Mouse (Mus musculus) frontal cortex, postnatal 14 days (tissue): Measurements from ENCODE around the gene Gm21976.
A peak's percentile ranks its signal among the peaks of the same experiment; 100 is the strongest.

Experiments used
- DNase-seq, 2 experiments: peaks; one replicate each; pipeline ENCODE4 v3.0.0; 2022; ENCODE audit warnings: low spot score in 2 of 2

Gm21976 gene

DNA sequence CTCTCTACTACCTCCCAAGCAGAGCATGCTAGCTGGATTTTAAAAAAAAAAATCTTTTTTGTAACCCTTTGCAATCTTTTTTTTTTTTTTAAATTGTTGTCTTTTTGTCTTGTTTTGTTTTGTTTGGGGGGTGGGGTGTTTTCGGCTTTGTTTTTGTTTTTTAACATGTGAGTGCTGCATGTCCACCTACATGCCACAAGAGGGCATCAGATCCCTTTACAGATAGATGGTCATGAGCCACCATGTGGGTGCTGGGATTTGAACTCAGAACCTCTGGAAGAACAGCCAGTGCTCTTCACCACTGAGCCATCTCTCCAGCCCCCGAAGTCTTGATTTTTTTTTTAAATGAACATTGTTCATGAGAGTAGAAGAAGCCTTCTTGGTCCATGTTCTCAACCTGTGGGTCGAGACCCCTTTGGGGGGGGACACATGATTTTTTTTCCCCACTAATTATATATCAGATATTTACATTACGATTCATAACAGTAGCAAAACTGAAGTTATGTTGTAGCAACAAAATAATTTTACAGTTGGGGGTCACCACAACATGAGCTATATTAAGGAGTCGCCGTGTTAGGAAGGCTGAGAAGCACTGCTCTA lies 18.3 kb downstream of the Gm21976 start:
- no peak for DNase-seq

DNA sequence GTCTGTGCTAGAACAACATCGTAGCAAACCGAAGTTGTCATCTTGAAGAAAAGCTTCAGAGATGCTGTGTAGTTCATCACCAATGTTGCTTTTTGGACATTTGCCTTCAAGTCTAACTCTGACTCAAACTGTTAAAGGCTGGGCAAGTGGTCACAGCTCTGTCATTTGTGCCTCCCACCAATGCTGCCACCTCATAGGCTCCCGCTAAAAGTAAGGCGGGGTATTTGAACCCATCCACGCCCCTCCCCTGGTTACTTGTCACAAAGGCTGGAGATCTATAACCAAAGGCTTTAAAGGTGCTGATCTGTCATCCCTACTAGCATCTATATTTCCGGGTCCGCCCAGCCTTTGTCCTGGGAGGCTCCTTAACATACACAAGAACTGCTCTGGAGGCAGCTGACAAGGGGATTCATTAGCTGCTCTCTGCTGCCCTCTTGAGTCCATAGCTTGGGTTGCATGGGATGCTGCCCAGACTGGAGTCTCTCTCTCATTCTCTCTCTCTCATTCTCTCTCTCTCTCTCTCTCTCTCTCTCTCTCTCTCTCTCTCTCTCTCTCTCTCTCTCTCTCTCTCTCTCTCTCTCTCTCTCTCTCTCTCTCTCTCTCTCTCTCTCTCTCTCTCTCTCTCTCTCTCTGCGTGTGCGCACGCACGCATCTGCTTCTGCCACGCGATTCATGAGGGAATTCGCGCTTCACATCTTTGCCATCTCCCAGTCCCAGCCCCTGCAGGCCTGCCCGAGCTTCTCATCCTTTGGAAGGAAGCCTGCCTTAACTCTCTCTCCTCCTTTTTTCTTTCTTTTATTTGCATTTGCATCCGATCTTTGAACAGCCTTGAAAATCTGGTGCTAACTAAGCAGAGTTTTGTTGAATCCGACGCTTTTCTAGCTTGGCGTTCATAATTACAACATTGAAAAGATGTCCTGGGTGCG lies 19.4 kb downstream of the Gm21976 start:
- DNase-seq = peak; percentile 46 to 72

DNA sequence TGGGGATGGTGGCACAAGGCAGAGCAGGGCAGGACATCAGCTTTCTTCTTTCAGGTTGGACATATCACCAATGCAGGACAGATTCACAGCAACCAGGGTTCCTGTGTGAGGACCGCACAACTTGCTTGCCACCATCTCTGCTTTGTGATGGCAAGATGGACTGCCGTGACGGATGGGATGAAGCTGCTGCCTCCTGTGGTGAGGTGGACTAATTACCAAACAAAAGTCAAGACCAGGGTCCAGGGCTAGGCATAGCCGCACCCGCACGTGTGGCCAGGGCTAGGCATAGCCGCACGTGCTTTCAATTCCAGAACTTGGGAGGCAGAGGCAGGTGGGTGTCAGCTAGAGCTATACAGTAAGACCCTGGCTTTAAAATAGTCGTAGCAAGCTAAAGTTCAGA lies 25.6 kb downstream of the Gm21976 start:
- DNase-seq = no peak

DNA sequence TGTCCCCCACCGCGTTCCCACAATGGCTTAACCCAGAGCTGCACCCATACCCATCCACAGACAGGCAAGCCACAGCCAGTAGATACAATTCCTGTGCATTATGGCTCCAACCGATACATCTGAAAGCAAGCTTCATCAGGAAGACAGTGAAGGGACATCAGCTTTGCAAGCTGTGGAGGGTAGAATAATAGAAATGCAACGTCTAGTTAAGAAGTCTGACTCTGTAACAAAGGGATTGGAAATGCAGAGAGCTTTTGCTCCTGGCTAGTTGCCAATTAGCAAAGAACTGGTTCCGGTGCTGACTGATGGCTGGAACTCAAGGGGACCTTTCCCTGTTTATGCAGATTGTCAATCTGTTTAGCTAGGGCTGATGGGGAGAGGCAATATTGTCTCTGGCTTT lies 26.7 kb downstream of the Gm21976 start:
- DNase-seq = no peak

DNA sequence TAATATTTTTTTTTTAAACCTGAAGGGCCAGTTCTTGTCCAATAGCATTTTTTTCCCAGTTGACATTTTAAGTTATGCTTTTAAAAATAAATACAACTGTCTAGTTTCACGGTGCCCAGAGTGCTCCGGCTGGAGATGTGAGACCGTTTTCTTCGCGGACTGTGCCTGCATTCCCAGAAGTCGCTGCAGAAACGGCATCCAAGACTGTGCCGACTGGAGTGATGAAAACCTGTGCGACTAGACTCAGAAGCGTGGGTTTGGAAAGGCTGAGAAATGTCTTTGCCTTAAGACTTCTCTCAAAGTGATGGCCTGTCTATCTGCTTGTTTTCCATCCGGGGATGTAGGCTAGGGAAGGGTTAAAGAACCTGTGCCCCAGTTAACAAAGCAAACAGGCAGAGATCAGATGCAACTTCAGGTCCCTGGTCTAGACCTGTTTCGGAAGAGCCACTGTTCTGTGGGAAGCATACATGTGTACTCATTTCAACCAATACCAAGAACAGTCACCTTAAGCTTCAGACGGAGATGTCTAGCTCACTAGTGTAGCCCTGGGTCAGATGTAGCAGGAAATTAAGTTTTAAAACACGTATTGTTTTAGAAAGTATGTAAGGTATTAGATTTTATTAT lies 27.3 kb downstream of the Gm21976 start:
- DNase-seq = peak in 1 of 2 experiments; percentile 18

DNA sequence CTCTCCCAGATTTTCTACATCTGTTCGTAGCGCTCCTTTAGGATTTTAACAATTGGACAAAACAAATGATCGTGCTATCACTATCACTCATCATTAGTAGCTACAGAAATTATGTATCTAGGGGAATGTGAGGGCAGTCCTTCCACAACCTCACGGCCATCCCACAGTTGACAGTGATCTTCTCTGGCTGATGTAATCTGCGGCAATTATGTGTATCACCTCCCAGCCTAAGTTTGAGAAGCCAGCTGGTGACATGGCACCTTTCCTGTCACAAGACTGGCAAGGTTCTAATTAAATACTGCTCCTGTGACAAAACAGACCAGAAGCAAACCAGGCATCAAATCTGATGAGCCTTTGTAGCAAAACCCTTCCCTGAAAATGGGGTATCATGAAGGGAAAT lies 28.3 kb downstream of the Gm21976 start:
- no peak for DNase-seq

DNA sequence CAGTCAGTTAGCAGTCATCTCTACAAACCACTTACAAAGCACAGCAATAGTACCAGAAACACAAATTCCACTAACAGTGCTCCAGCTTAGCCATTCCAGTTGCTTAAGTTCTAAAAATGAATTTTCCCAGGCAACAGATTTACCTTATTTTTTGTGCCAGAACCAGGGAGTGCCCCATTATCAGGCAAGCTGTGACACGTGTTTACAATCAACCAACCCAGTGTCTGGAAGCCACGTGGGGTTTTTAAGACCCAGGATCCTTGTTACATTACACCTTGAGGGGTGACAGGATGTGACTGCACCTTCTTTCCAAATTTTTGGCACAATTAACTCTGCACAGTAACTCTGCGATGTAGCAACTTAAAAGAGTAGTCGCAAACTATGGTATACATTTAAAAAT lies 29.0 kb downstream of the Gm21976 start:
- DNase-seq = no peak

DNA sequence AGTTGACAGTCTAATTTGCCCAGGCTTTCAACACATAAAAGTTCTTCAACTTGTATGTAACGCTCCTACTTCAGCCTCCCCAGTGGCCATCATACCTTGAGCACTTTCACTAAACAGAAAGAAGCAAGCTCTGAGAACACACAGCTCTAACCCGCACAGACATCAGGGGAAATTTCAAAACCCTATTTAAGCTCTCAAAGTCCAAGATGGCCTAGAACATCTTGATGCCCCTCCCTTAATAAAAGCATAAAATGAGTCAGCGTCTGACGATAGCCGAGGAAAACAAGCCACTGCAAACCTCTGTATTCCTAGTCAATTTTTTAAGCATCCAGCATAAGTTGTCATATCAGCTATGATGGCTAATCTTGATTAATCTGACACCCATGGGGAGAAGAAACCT lies 31.9 kb downstream of the Gm21976 start:
- DNase-seq = no peak

DNA sequence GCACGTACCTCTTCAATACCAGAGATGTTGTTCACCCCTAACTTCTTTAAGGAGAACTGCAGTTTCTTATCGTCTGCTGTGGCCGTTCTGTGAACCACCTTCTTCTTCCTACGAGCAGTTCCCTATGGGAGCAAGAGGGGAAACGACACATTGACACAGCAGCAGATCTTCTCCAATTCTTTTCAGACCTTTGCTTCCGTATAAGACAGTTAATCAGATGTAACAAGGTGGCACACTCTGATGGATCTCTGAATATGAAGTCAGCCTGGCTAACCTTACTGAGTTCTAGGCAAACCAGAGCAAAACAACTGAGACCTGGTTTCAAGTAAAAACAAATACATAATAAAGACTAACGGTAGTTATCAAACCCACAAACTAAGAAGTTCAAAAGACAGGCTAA lies 33.9 kb downstream of the Gm21976 start:
- DNase-seq = no peak

DNA sequence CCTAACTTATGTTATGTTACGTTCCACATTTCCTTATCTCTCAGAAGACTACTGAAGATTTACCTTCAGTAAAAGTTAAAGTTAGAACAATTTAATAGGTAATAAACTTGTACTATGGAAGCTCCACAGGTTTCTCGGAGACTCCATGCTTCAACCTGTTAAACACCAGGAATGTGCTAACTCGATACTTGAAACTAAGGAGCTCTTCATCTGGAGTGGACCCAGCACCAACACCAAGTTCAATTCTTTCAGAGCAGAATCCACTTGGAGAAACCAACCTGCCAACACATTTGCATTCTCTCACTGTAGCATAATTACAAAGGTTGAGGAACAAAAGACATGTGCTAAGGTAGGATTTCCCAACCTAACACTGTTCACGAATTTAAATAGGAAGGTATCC lies 35.4 kb downstream of the Gm21976 start:
- DNase-seq = no peak

DNA sequence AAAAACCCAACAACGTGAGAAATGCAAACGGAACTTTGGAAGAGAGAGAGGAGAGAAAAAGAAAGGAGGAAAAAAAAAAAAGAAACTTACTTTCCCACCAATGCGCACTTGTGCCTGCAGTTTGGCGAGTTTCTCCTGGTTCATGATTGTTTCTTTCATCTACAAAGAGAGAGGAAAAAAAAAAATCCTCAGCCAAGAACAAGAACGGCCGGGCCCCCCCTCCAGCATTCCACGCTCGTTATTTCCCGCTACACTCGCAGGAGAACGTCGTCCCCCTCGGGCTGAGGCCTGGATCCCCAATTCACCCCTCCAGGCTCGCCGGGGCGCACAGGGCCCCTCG lies 36.4 kb downstream of the Gm21976 start:
- DNase-seq = no peak

DNA sequence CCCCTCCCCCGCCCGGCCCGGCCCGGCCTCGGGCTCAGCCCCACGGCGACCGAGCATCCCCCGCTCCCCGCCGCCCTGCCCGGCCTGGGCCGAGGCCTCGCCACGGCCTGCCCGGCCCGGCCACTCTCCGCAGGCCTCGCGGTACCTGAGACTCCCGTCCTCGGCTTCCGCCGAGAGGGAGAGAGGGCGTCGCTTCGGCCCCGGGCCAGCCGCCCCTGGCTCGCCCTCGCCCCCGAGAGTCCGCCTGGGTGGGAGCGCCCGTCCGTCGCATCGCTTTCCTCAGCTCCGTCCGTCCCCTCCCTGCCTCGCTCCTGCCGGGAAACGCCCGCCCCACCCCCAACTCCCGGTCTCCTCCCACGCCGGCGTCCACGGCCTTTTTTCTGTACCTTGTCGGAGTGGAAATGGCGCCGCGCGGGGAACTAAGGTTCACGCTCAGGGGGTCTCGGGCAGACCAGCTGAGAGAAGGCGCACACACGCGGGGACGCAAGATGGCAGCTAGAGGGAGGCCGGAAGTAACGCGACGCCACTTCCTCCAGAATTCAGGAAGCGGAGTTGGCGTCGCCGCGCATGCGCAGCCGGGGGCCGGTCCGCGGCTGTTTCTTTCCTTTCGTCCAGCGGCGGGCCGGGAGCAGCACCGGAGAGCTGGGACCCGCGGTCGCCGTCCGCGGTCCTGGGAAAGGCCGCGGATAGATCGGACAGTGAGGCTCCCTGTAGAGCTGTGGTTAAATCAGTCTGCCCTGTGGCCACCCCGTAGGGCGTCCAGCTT lies 37.0 kb downstream of the Gm21976 start, which contains the start of gene Btf3:
Btf3 (minus strand) TSS at position 527 of the 766 bp plus-strand sequence.
- peak; percentile 86 to 90 for DNase-seq

DNA sequence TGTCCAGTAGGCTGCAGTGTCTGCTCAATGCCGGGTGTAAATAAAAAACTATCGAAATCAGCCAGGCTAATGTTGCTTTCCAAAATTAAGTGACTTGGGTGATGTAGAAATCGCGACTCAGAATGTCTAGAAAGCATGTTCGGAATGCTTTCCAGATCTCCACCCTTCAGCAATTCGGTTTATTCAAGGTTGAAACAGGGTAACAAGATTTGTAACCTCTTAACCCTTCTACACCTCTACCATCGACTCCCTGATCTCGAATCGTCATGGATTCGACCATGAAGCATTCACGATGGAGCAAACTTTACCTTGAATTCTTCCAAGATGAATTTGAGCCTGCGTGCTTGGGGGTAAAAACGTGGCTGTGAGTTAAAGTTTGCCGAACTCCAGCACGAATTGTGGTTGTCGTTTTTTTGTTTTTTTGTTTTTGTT lies 37.6 kb downstream of the Gm21976 start:
- DNase-seq = no peak

DNA sequence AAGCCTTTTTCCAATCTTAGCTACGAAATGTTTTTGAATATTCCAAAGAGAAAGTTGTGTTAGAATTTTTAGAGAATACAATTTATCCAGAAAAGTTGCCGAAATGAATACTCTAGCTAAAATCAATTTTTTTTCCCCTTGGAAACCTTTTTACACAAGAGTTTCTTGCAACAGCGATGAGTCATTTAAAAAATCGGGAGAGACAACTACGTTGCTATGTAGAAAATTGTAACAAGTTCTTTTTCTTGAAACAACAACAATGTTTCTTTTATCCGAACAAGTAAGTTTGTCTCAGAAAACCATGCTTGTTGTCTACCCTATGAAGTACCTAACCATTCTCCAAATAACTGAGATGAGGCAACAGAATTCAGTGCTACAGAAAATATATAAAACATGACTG lies 38.2 kb downstream of the Gm21976 start:
- DNase-seq = no peak

DNA sequence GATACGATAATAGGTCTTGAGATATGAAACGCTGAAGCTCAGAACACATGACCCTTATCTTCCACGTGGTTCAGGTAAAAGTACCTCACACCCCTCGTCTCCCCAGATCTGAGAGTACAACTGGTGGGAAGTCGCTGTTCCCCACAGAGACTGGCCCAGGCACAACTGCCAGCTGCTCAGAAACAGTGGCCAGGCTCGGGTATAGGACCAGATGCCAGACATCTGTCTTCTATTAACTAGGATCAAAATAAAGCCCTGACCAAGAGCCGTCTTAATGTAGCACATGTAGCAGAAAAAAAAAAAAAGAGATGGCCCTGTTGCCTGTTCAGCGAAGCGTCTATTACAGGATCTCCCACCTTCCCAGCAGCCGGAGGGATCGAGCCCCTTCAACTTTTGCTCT lies 45.3 kb downstream of the Gm21976 start:
- DNase-seq = no peak

DNA sequence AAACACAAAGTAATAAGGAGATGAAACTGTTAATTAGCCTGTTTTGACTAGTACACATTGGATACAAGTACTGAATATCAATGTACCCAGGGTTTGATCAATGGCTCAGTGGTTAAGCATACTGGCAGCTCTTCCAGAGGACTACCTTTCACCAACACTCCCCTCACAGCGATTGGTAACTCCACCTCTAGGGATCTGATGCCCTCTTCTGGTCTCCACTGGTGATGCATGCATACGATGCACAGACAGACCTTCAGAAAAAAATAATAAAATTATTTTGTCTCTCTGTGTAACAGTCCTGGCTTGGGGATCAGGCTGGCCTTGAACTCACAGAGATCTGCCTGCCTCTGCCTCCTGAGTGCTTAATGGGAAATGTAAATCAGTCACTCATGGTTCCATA lies 52.4 kb downstream of the Gm21976 start:
- no peak for DNase-seq

DNA sequence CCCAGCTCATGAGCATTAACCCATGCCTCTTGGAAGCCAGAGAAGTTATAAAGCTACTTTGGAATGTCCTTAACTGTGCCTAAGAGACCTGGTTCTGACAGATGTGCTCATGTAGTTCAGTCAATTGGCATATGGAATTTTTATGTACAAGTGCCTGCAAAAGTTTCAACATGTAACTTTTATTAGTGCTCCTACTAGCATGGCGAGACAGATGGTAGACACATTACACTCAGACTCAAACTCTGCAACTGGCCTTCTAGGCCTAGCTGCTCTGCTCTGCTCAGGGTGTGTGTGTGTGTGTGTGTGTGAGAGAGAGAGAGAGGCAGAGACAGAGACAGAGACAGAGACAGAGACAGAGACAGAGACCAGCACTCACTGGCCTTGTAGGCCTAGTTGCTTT lies 56.5 kb downstream of the Gm21976 start:
- DNase-seq = no peak

DNA sequence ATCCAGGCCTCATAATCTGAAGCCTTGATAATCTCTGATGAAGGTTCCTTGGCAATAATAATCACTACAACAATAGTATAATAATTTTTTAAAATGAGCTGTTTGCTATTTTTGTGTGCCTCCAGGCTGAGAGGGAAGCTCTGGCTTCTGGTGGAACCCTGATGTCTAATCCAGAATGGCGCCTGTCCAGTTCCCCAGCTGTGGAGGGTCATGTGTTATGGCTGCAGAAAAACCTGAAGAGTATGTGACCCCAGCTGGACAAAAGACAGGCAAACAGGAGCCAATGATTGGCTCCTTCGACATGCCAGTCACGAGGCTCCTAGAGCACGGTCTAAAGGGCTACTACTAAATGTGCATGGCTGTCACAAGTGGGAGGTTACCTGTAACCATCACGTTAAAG lies 60.8 kb downstream of the Gm21976 start:
- DNase-seq = no peak

DNA sequence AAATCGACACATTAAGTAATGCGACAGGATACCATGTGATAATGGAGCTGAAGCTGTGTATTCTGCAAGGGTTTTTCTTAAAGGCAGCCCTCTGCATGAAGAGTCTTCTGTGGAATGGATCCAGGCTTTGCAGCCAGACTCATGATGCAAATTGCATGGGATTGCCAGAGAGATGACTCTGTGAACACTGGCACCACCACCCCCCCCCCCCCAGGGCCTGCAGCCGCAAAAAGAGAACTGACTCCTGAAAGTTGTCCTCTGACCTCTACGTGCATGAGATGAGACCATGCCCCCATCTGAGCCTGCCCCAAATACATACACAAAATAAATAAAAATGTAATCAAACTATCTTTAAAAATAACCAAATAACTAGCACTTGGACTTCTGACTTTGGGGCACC lies 69.8 kb downstream of the Gm21976 start:
- DNase-seq = no peak

DNA sequence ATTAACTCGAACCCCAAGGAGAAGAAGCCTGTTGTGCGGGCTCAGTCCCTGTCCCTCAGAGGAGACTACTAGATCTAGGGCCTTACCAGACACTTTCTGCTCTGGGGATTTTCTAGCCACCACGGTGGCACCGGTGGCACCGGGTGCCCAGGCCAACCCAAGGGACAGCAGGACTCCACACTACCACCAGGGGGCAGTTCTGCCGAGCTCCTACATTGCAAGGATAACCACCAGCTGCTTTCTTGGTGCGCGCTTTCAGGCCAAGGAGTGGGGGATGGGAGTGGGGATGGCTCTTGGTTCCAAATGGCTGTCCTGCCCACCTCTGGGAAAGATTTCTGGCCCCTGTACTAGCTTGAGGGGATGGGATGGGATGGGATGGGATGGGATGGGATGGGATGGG lies 71.8 kb downstream of the Gm21976 start:
- no peak for DNase-seq

DNA sequence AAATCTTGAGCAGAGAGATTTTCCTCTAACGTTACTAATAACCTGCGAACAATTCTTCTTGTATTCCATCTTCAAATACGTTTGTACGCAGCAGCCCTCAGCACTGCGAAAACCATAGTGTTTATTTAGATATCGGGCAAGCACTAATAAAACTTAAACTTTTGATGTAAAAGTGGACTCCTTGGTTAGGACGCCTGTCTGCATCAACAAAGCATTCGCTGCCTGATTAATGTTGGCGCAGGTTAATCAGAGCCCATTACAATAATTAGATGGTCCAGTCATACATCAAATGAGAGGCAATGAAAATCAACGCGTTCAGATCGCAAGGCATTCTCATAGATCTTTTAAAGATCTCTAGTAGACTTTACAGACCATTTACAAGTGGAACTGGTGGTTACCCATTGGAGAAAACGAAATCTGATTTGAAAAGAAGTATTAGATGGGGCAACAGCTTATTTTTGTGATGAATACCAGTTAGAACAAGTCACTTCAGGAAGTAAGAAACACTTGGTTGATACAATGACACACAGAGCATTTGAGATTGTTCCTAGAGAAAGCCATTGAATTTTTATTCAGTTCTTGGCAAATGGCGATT lies 72.8 kb downstream of the Gm21976 start:
- DNase-seq = no peak

DNA sequence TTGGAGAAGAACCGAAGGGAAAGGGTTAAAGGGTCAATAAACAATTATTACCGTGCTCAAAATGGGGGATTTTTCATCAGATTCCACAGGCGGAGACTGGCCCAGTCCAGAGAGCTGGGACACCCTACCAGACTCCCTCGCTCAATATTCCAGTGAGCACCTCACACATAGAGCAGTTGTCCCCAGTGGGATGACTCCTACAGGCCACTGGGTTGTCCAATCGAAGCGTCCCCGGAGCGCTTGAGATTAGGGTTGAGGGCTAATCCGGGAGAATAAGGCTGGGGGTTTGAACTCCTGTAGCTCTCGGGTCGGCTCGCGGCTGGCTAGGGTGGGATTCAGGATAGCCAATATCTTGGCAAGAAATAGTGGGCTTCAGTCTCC lies 74.0 kb downstream of the Gm21976 start:
- no peak for DNase-seq
